Mouse (Mus musculus) stomach, postnatal 0 days (tissue): ENCODE measurements around the gene Gjc1. TPM values are rescaled to one million over a fixed set of nuclear protein-coding genes. Genes with fewer than 3 reads are reported as not detected.

Experiments
- ATAC-seq: fragments of 200-750 bp; cut with Nextera tagmentation; 2 replicates; pipeline ENCODE4 v1.8.0; 2017; ENCODE audit not compliant: low FRiP score, low TSS enrichment
- DNase-seq: peaks from one replicate; pipeline ENCODE4 v3.0.0-alpha.2; 2016; ENCODE audit warnings: low spot score
- H3K27ac ChIP-seq: fragments of 300-500 bp; sonication (generic); replicated peaks from 2 replicates; pipeline ENCODE4 v1.5.1; 2014; ENCODE audit warnings: mild to moderate bottlenecking, control low read depth
- H3K27me3 ChIP-seq: fragments of 300-500 bp; sonication (generic); 2 replicates; pipeline ENCODE4 v1.6.1; 2014; ENCODE audit warnings: low read length; ENCODE audit not compliant: control insufficient read depth, insufficient read depth
- H3K36me3 ChIP-seq: fragments of 300-500 bp; sonication (generic); 2 replicates; pipeline ENCODE4 v1.6.1; 2014; ENCODE audit warnings: low read length, mixed read lengths; ENCODE audit not compliant: control insufficient read depth, insufficient read depth
- H3K4me1 ChIP-seq: fragments of 300-500 bp; sonication (generic); replicated peaks from 2 replicates; pipeline ENCODE4 v1.6.1; 2014; ENCODE audit warnings: antibody characterized with exemption; ENCODE audit not compliant: control insufficient read depth, insufficient read depth
- H3K4me2 ChIP-seq: fragments of 300-500 bp; sonication (generic); replicated peaks from 2 replicates; pipeline ENCODE4 v1.6.1; 2014; ENCODE audit warnings: low read depth, mild to moderate bottlenecking, control low read depth, moderate library complexity
- H3K4me3 ChIP-seq: fragments of 300-500 bp; sonication (generic); 2 replicates; pipeline ENCODE4 v1.5.1; 2014; ENCODE audit warnings: low read depth, low read length, control low read depth
- H3K9ac ChIP-seq: fragments of 300-500 bp; sonication (generic); 2 replicates; pipeline ENCODE4 v1.6.1; 2014; ENCODE audit warnings: mild to moderate bottlenecking, low read length, control low read depth, mixed read lengths
- H3K9me3 ChIP-seq: fragments of 300-500 bp; sonication (generic); 2 replicates; pipeline ENCODE4 v1.6.1; 2016; ENCODE audit warnings: low read length; ENCODE audit not compliant: control insufficient read depth
- CTCF ChIP-seq: IDR thresholded peaks from 2 replicates; pipeline ENCODE4 v1.5.1; 2016; ENCODE audit warnings: antibody characterized with exemption, low read depth, mild to moderate bottlenecking, moderate library complexity
- EP300 ChIP-seq: optimal IDR thresholded peaks from 2 replicates; pipeline ENCODE3; 2016; ENCODE audit warnings: antibody characterized with exemption
- WGBS: fragments of 180-500 bp; shearing (Covaris S2); extraction: QIAGEN DNeasy Blood & Tissue Kit; methylation state at CpG from one replicate; pipeline ENCODE4 v1.1.7; 2014; 5-methylcytosine and 5-hydroxymethylcytosine counted together
- polyA plus RNA-seq: library from polyadenylated mRNA; unstranded; fragments of >200 nt; fragmentation: Nextera tagmentation; extraction: Ambion mirVana; gene quantifications from 2 replicates; pipeline ENCODE4 v1.2.1, GENCODE M21; 2015

Gene Gjc1
- polyA plus RNA-seq, 1 experiment from 2014 or later: 21.1 TPM

DNA sequence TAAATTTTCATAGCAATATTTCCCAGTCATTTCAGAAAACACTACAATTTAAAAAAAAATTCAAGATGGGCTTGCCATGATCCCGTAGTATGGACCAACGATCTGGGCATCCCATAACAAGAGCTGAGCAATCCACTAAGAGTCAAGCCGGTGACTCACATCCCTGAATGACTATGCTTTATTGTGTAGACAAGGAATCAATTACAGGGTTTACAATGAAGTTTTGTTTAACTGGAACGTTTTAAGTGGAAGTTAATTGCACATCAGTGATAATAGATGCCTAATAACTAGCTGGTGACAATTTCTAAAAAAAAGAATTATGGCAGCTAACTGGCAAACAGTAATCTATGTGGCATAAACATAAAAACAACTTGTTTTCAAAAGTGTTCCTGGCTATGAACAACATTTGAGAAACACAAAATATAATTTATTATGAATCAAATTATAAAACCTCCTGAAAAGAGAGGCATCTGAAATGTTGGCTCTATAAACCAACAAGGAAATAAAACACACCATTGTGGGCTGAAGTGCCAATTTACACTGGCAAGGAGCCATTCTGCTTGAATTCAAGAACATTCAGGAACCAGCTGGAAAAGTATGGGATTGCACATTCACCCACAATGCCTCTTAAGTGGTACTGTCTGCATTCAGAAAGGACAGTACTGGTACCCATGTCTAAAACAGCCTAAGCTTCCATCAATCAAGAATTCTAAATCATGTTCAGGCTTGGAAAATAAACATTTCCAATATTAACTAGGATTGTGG is 8.6 kb downstream of the Gjc1 start:
- Histone ChIP-seq H3K4me3 (no peak overlapping the region), H3K9ac (no peak overlapping the region), H3K27ac (no peak overlapping the region), H3K4me1 (no peaks in the 10 kb centered on the region), H3K27me3 (no peaks in the 10 kb centered on the region), H3K36me3 (no peaks in the 10 kb centered on the region), H3K4me2 (no peak overlapping the region), H3K9me3 (no peaks in the 10 kb centered on the region)
- ATAC-seq (no peak), DNase-seq (no peak)
- TF ChIP-seq CTCF: no peak
- TF ChIP-seq EP300: no peak
- WGBS: 36% methylated on average over 4 of the region's 4 CpGs

- ATAC-seq (no peak), DNase-seq (no peak)
- H3K27me3 ChIP-seq: no peaks in the 10 kb centered on the region
- no peaks in the 10 kb centered on the region for H3K9me3 ChIP-seq
- TF ChIP-seq CTCF (no peak), EP300 (no peak)
- no peaks in the 10 kb centered on the region for H3K36me3 ChIP-seq
- no peak overlapping the region for H3K4me3 ChIP-seq
- no peak overlapping the region for H3K4me2 ChIP-seq
- WGBS: 48% methylated on average over 5 of the region's 5 CpGs
- no peaks in the 10 kb centered on the region for H3K4me1 ChIP-seq
- H3K27ac ChIP-seq: no peak overlapping the region
- H3K9ac ChIP-seq: no peak overlapping the region
Measured at GRCm38 (mm10) chr11:102808246-102808645, 11.3 kb downstream of the Gjc1 start.

DNA sequence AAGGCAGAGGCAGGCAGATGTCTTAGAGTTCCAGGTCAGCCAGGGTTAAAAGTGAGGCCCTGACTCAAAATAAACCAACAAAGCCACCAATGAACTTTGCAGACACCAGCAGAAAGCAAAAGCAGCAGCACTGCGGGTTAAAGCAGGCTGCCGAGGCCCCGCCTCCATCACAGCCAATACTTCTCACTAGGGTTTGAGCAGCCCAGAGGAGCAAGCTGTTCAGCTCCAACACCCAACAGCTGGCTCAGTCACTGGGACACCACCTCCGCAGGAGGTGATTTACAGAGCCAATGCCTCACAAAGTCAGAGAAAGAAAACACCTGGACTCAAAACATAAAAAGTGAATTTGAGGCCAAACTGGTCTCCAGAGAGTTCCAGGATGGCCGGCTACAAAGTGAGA is 16.0 kb downstream of the Gjc1 start:
- H3K4me3 ChIP-seq: no peak overlapping the region
- no peaks in the 10 kb centered on the region for H3K9me3 ChIP-seq
- WGBS: 64% methylated on average over 5 of the region's 5 CpGs
- ATAC-seq (no peak), DNase-seq (no peak)
- H3K27me3 ChIP-seq: no peaks in the 10 kb centered on the region
- TF ChIP-seq EP300 (no peak), CTCF (no peak)
- no peak overlapping the region for H3K4me2 ChIP-seq
- no peak overlapping the region for H3K27ac ChIP-seq
- H3K4me1 ChIP-seq: no peaks in the 10 kb centered on the region
- no peaks in the 10 kb centered on the region for H3K36me3 ChIP-seq
- H3K9ac ChIP-seq: no peak overlapping the region

DNA sequence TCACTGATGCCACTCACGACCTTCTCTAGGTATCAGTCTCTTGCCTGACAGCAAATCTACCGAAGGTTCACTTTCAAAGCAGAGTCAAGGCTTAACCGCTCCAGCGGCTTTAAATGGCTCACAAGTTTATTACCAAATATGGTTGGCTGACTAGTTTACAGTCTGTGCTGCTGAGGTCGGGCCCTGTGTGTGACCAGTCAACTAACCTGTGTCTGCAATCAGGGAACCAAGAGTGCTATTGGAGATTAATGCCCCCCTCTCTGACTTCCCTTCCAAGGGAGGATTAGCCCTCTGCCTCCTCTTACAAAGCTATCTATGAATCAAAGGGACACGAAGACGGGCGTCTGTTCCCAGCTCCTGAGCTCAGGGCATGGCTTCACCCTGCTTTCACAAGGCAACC is 25.3 kb downstream of the Gjc1 start:
- no peak for DNase-seq

DNA sequence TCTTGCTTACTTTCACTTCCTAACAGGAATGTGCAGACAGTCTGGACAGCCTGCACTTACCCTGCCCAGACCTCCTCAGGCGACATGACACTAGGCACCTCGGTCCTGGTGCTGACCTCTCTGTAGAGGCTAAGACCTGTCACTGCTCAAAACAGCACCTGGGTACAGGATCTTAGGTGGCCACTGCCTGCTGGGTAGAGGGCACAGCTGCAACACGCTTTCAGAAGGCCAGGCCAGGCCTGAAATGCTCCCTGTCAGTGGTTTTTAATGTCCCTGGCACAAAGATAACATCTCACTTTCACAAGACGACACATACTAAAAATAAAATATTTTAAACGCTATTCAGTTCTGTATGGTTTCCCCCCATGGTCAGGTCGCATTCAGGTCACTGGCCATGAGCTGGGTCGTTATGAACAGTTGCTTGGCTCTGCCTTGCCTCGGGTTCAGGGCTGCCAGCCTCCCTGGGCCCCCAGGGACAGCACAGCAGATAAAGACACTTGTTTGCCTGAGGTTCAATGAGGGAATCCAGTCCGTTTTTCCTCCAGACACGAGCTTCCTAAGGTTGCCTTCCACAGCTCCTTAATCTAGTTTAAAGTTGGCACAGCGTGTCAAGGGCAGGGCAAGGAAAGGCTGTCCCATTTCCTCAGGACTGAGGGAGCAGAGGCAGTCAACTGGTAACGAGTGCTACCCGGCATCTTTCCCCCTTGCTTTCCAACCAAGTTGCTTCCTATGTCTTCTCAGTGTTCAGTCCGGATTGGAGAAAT is 27.6 kb downstream of the Gjc1 start:
- no peaks in the 10 kb centered on the region for H3K36me3 ChIP-seq
- TF ChIP-seq CTCF: no peak
- no peak for TF ChIP-seq EP300
- no peak overlapping the region for H3K9ac ChIP-seq
- no peak overlapping the region for H3K4me2 ChIP-seq
- H3K27ac ChIP-seq: 0 out of 2 replicates have a peak overlapping the region, but pooled peaks have one; percentile 45
- H3K9me3 ChIP-seq: no peaks in the 10 kb centered on the region
- no peaks in the 10 kb centered on the region; the same call in 1 of the 2 replicates for H3K4me1 ChIP-seq
- ATAC-seq: no peak
- H3K4me3 ChIP-seq: no peak overlapping the region
- DNase-seq: no peak
- no peaks in the 10 kb centered on the region for H3K27me3 ChIP-seq
- 47% methylated on average over 14 of the region's 14 CpGs for WGBS

More for the DNA sequence above, 25.3 kb downstream of the Gjc1 start:
- Histone ChIP-seq H3K4me2 (no peak overlapping the region), H3K27ac (peak overlapping the region; percentile 40), H3K36me3 (no peaks in the 10 kb centered on the region), H3K4me3 (no peak overlapping the region), H3K27me3 (no peaks in the 10 kb centered on the region), H3K4me1 (no peaks in the 10 kb centered on the region; the same call in 1 of the 2 replicates), H3K9ac (no peak overlapping the region), H3K9me3 (no peaks in the 10 kb centered on the region)
- ATAC-seq: no peak
- TF ChIP-seq CTCF (no peak), EP300 (no peak)
- WGBS: 38% methylated on average over 8 of the region's 8 CpGs
